Mouse (Mus musculus) forebrain, embryonic 16.5 days (tissue): ENCODE results near the gene Wdr89. TPM values are rescaled to one million over a fixed set of nuclear protein-coding genes. Genes with fewer than 3 reads are reported as not detected.

Experiments
- ATAC-seq: fragments of 200-750 bp; cut with Nextera tagmentation; 2 replicates; pipeline ENCODE4 v1.8.0; 2017; ENCODE audit warnings: mild to moderate bottlenecking, moderate library complexity
- H3K27ac ChIP-seq: fragments of 300-500 bp; sonication (generic); 2 replicates; pipeline ENCODE4 v1.5.1; 2014; ENCODE audit warnings: low read length, control low read depth
- H3K27me3 ChIP-seq: fragments of 300-500 bp; sonication (generic); replicated peaks from 2 replicates; pipeline ENCODE4 v1.6.1; 2014; ENCODE audit warnings: low read length; ENCODE audit not compliant: control insufficient read depth, insufficient read depth
- H3K36me3 ChIP-seq: fragments of 300-500 bp; sonication (generic); 2 replicates; pipeline ENCODE4 v1.6.1; 2014; ENCODE audit not compliant: control insufficient read depth, insufficient read depth
- H3K4me1 ChIP-seq: fragments of 300-500 bp; sonication (generic); replicated peaks from 2 replicates; pipeline ENCODE4 v1.6.1; 2014; ENCODE audit warnings: low read length; ENCODE audit not compliant: control insufficient read depth, insufficient read depth
- H3K4me2 ChIP-seq: fragments of 300-500 bp; sonication (generic); 2 replicates; pipeline ENCODE4 v1.6.1; 2014; ENCODE audit warnings: mild to moderate bottlenecking, low read length, control low read depth
- H3K4me3 ChIP-seq: fragments of 300-500 bp; sonication (generic); replicated peaks from 2 replicates; pipeline ENCODE4 v1.5.1; 2014; ENCODE audit warnings: mild to moderate bottlenecking, low read length, control low read depth
- H3K9ac ChIP-seq: fragments of 300-500 bp; sonication (generic); replicated peaks from 2 replicates; pipeline ENCODE4 v1.6.1; 2014; ENCODE audit warnings: low read depth, low read length, control low read depth
- H3K9me3 ChIP-seq: fragments of 300-500 bp; sonication (generic); 2 replicates; pipeline ENCODE4 v1.6.1; 2016; ENCODE audit warnings: low read length; ENCODE audit not compliant: control insufficient read depth
- WGBS: fragments of 180-500 bp; shearing (Covaris S2); extraction: QIAGEN DNeasy Blood & Tissue Kit; methylation state at CpG from one replicate; pipeline ENCODE4 v1.1.7; 2014; 5-methylcytosine and 5-hydroxymethylcytosine counted together
- polyA plus RNA-seq: library from polyadenylated mRNA; unstranded; fragments of >200 nt; fragmentation: Nextera tagmentation; extraction: Ambion mirVana; gene quantifications from 2 replicates; pipeline ENCODE4 v1.2.1, GENCODE M21; 2015

The Wdr89 gene
- polyA plus RNA-seq, 1 experiment from 2014 or later = 8.6 TPM

- Histone ChIP-seq H3K4me3 (no peak overlapping the region), H3K9ac (no peak overlapping the region), H3K4me2 (no peak overlapping the region), H3K27ac (no peak overlapping the region), H3K36me3 (no peaks in the 10 kb centered on the region), H3K9me3 (no peaks in the 10 kb centered on the region), H3K4me1 (no peaks in the 10 kb centered on the region), H3K27me3 (no peaks in the 10 kb centered on the region)
- no peak for ATAC-seq
- WGBS = 85% methylated on average over 1 of the region's 1 CpGs
Observed at GRCm38 (mm10) chr12:75662376-75662775, 7.0 kb downstream of the Wdr89 start.

GRCm38 (mm10) chr12:75658403-75658802, 10.9 kb downstream of the Wdr89 start:
- WGBS = 72% methylated on average over 6 of the region's 6 CpGs
- Histone ChIP-seq H3K9ac (no peak overlapping the region), H3K27ac (no peak overlapping the region), H3K36me3 (no peaks in the 10 kb centered on the region), H3K27me3 (no peaks in the 10 kb centered on the region), H3K4me3 (no peak overlapping the region), H3K9me3 (no peaks in the 10 kb centered on the region), H3K4me1 (no peaks in the 10 kb centered on the region), H3K4me2 (no peak overlapping the region)
- ATAC-seq = no peak

- Histone ChIP-seq H3K9me3 (no peaks in the 10 kb centered on the region), H3K36me3 (no peaks in the 10 kb centered on the region), H3K4me1 (no peaks in the 10 kb centered on the region), H3K4me2 (no peak overlapping the region), H3K9ac (no peak overlapping the region), H3K27ac (no peak overlapping the region), H3K4me3 (no peak overlapping the region), H3K27me3 (no peaks in the 10 kb centered on the region)
- WGBS = 26% methylated on average over 3 of the region's 3 CpGs
- 0 out of 2 replicates have a peak, but pooled peaks have one; percentile 55 for ATAC-seq
Observed at GRCm38 (mm10) chr12:75656580-75656979, 12.8 kb downstream of the Wdr89 start.

GRCm38 (mm10) chr12:75654247-75654801, 15.0 kb downstream of the Wdr89 start:
- H3K9ac ChIP-seq = no peak overlapping the region
- H3K27me3 ChIP-seq = no peaks in the 10 kb centered on the region
- H3K27ac ChIP-seq = no peak overlapping the region
- no peak overlapping the region for H3K4me2 ChIP-seq
- H3K9me3 ChIP-seq = no peaks in the 10 kb centered on the region
- H3K36me3 ChIP-seq = no peaks in the 10 kb centered on the region
- no peak for ATAC-seq
- peaks cover 5% of the 10 kb centered on the region for H3K4me1 ChIP-seq
- H3K4me3 ChIP-seq = no peak overlapping the region
- 85% methylated on average over 3 of the region's 3 CpGs for WGBS

- Histone ChIP-seq H3K9ac (no peak overlapping the region), H3K4me3 (no peak overlapping the region), H3K4me1 (peaks cover 7% of the 10 kb centered on the region), H3K27ac (0 out of 2 replicates have a peak overlapping the region, but pooled peaks have one; percentile 4), H3K27me3 (no peaks in the 10 kb centered on the region), H3K4me2 (no peak overlapping the region), H3K9me3 (no peaks in the 10 kb centered on the region), H3K36me3 (no peaks in the 10 kb centered on the region)
- ATAC-seq = no peak
- 38% methylated on average over 2 of the region's 2 CpGs for WGBS
Observed at GRCm38 (mm10) chr12:75649706-75650093, 19.6 kb downstream of the Wdr89 start.

GRCm38 (mm10) chr12:75649058-75649705, 20.2 kb downstream of the Wdr89 start:
- Histone ChIP-seq H3K27ac (0 out of 2 replicates have a peak overlapping the region, but pooled peaks have one; percentile 4), H3K9ac (no peak overlapping the region), H3K4me1 (peaks cover 7% of the 10 kb centered on the region), H3K4me2 (no peak overlapping the region), H3K36me3 (no peaks in the 10 kb centered on the region), H3K9me3 (no peaks in the 10 kb centered on the region), H3K4me3 (no peak overlapping the region), H3K27me3 (no peaks in the 10 kb centered on the region)
- 38% methylated on average over 12 of the region's 12 CpGs for WGBS
- ATAC-seq = peak; percentile 94

GRCm38 (mm10) chr12:75648281-75648680, 21.1 kb downstream of the Wdr89 start:
- Histone ChIP-seq H3K36me3 (no peaks in the 10 kb centered on the region), H3K4me2 (no peak overlapping the region), H3K27me3 (no peaks in the 10 kb centered on the region), H3K9me3 (no peaks in the 10 kb centered on the region), H3K9ac (no peak overlapping the region), H3K4me3 (no peak overlapping the region), H3K4me1 (peaks cover 7% of the 10 kb centered on the region), H3K27ac (no peak overlapping the region)
- 0 out of 2 replicates have a peak, but pooled peaks have one; percentile 15 for ATAC-seq
- WGBS = 56% methylated on average over 12 of the region's 12 CpGs

GRCm38 (mm10) chr12:75647663-75648062, 21.7 kb downstream of the Wdr89 start:
- 95% methylated on average over 2 of the region's 2 CpGs for WGBS
- Histone ChIP-seq H3K4me1 (peaks cover 7% of the 10 kb centered on the region), H3K27me3 (no peaks in the 10 kb centered on the region), H3K9me3 (no peaks in the 10 kb centered on the region), H3K4me3 (no peak overlapping the region), H3K9ac (no peak overlapping the region), H3K27ac (no peak overlapping the region), H3K36me3 (no peaks in the 10 kb centered on the region), H3K4me2 (no peak overlapping the region)
- no peak for ATAC-seq

- WGBS = 89% methylated on average over 1 of the region's 1 CpGs
- Histone ChIP-seq H3K9me3 (no peaks in the 10 kb centered on the region), H3K4me1 (peaks cover 7% of the 10 kb centered on the region), H3K36me3 (no peaks in the 10 kb centered on the region), H3K27me3 (no peaks in the 10 kb centered on the region), H3K4me2 (no peak overlapping the region), H3K9ac (no peak overlapping the region), H3K4me3 (no peak overlapping the region), H3K27ac (no peak overlapping the region)
- no peak for ATAC-seq
Observed at GRCm38 (mm10) chr12:75645780-75646179, 23.6 kb downstream of the Wdr89 start.
